Mouse (Mus musculus): Measurements from ENCODE around the gene Clec12b. TPM values are rescaled to one million over a fixed set of nuclear protein-coding genes. Genes with fewer than 3 reads are reported as not detected.

Clec12b gene
- polyA plus RNA-seq, 1 experiment = not detected

DNA sequence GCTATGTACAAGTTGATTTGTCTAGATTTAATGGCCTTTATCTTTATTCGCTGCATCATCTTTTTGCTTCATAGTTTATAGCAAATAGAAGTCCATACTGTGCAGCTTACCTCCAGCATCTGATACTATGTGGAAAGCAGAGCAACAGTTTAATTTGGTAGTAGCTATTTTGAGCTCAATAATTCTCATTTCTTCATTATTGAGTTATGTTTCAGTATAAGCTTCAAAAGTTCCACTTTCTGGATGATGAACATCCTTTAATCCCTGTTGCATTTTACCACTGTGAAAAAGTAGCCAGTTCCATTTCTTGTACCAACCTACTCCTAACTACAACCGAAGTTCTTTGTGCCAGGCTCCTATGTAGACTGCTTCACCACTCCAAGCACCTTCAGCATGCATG, 22.9 kb upstream of the Clec12b start, which contains the start of gene Clec9a:
Gene Clec9a, plus strand, starts transcription at position 301 of the 400 bp plus-strand sequence.
- Histone ChIP-seq H3K4me2 (ENCODE audit: low read depth) (no peak within 1 kb of the TSS), H3K4me3 (no peak within 1 kb of the TSS), H3K36me3 (ENCODE audit: control insufficient read depth, insufficient read depth) (no peaks in the 10 kb centered on the region), H3K27me3 (ENCODE audit: control insufficient read depth, insufficient read depth, insufficient read length) (no peaks in the 10 kb centered on the region), H3K79me2 (ENCODE audit: control insufficient read depth, insufficient read depth) (no peaks in the 10 kb centered on the region), H3ac (ENCODE audit: control insufficient read depth, insufficient read length) (no peak within 1 kb of the TSS)
- TF ChIP-seq TCF3 (IDR thresholded peaks at IDR 0.05; ENCODE audit: insufficient read length, low read depth) = no peak
- no peak for TF ChIP-seq REST (IDR thresholded peaks at IDR 0.05; ENCODE audit: insufficient read depth, insufficient read length)
- no peak for TF ChIP-seq TCF12 (IDR thresholded peaks at IDR 0.05; ENCODE audit: insufficient read depth, poor library complexity, severe bottlenecking)
- TF ChIP-seq SRF (IDR thresholded peaks at IDR 0.05; ENCODE audit: control insufficient read depth, insufficient read length, low read depth) = no peak
- no peak for TF ChIP-seq POLR2A (IDR thresholded peaks at IDR 0.05; ENCODE audit: insufficient read length, low read depth)
- no peak for TF ChIP-seq E2F4 (IDR thresholded peaks at IDR 0.05; ENCODE audit: insufficient read depth)
- no peak for TF ChIP-seq POLR2AphosphoS2 (IDR thresholded peaks at IDR 0.05; ENCODE audit: insufficient read length, low read depth)
- no peak for TF ChIP-seq MYOD1 (IDR thresholded peaks at IDR 0.05; ENCODE audit: control insufficient read depth in 1 of 3, insufficient read length in 2 of 3, low read depth in 2 of 3)
- TF ChIP-seq USF1 (IDR thresholded peaks at IDR 0.05; ENCODE audit: low read depth) = no peak
- TF ChIP-seq MYOG (IDR thresholded peaks at IDR 0.05; ENCODE audit: control insufficient read depth in 1 of 3, insufficient read depth in 1 of 3, insufficient read length in 2 of 3, low read depth in 2 of 3) = no peak
- no peak for TF ChIP-seq CEBPB (IDR thresholded peaks at IDR 0.05; ENCODE audit: insufficient read depth, poor library complexity, severe bottlenecking)
- TF ChIP-seq MAX (IDR thresholded peaks at IDR 0.05; ENCODE audit: low read depth) = no peak

DNA sequence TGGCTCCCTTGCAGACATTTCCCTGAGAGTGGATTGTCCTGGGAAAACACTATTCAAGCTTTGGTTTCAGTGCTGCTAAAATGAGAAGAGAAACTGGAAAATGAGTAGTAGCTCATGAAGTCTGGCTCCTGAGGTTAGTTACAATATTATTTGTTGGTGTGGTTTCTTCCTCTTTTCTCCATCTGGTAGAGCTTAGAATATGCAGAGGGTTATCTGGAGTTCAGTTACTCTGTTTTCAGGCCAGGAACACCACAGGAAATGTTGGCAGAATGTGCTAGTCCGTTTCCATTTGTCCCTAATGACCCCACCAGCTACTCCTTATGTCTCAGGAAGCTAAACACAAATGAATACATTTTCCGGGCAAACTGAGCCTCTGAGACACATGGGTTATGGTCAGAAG, 21.6 kb upstream of the Clec12b start:
- no peak overlapping the region for H3K4me2 ChIP-seq (ENCODE audit: low read depth)
- no peak for TF ChIP-seq TCF12 (IDR thresholded peaks at IDR 0.05; ENCODE audit: insufficient read depth, poor library complexity, severe bottlenecking)
- no peak for TF ChIP-seq POLR2A (IDR thresholded peaks at IDR 0.05; ENCODE audit: insufficient read length, low read depth)
- no peak for TF ChIP-seq TCF3 (IDR thresholded peaks at IDR 0.05; ENCODE audit: insufficient read length, low read depth)
- TF ChIP-seq REST (IDR thresholded peaks at IDR 0.05; ENCODE audit: insufficient read depth, insufficient read length) = no peak
- TF ChIP-seq CEBPB (IDR thresholded peaks at IDR 0.05; ENCODE audit: insufficient read depth, poor library complexity, severe bottlenecking) = no peak
- no peak for TF ChIP-seq POLR2AphosphoS2 (IDR thresholded peaks at IDR 0.05; ENCODE audit: insufficient read length, low read depth)
- TF ChIP-seq E2F4 (IDR thresholded peaks at IDR 0.05; ENCODE audit: insufficient read depth) = no peak
- no peak for TF ChIP-seq MYOD1 (IDR thresholded peaks at IDR 0.05; ENCODE audit: control insufficient read depth in 1 of 3, insufficient read length in 2 of 3, low read depth in 2 of 3)
- TF ChIP-seq SRF (IDR thresholded peaks at IDR 0.05; ENCODE audit: control insufficient read depth, insufficient read length, low read depth) = no peak
- no peak for TF ChIP-seq MYOG (IDR thresholded peaks at IDR 0.05; ENCODE audit: control insufficient read depth in 1 of 3, insufficient read depth in 1 of 3, insufficient read length in 2 of 3, low read depth in 2 of 3)
- no peak for TF ChIP-seq MAX (IDR thresholded peaks at IDR 0.05; ENCODE audit: low read depth)
- TF ChIP-seq USF1 (IDR thresholded peaks at IDR 0.05; ENCODE audit: low read depth) = no peak
- no peaks in the 10 kb centered on the region for H3K79me2 ChIP-seq (ENCODE audit: control insufficient read depth, insufficient read depth)
- H3K36me3 ChIP-seq (ENCODE audit: control insufficient read depth, insufficient read depth) = no peaks in the 10 kb centered on the region
- no peak overlapping the region for H3ac ChIP-seq (ENCODE audit: control insufficient read depth, insufficient read length)
- H3K27me3 ChIP-seq (ENCODE audit: control insufficient read depth, insufficient read depth, insufficient read length) = no peaks in the 10 kb centered on the region
- H3K4me3 ChIP-seq = no peak overlapping the region

DNA sequence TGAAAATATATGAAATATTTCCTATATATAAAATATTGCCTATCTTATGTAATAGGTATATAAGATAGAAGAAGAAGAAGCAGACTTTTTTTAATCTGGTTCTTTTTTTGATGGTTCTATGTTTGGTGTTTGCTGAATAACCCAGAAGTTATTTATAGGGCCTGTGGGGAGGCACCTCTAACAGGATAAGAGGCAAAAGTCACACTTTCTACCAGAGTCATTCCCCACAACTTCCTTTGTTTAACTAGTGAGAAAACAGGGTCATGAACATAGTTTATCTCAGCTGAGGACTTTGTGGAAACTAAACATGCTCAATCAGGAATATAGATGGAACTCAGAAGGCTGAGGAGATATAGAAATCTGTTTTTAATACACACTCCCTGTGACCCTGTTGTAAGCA, 20.3 kb upstream of the Clec12b start:
- Histone ChIP-seq H3K36me3 (ENCODE audit: control insufficient read depth, insufficient read depth) (no peaks in the 10 kb centered on the region), H3K4me3 (no peak overlapping the region), H3K4me2 (ENCODE audit: low read depth) (no peak overlapping the region), H3K79me2 (ENCODE audit: control insufficient read depth, insufficient read depth) (no peaks in the 10 kb centered on the region), H3ac (ENCODE audit: control insufficient read depth, insufficient read length) (no peak overlapping the region), H3K27me3 (ENCODE audit: control insufficient read depth, insufficient read depth, insufficient read length) (no peaks in the 10 kb centered on the region)
- TF ChIP-seq TCF12 (IDR thresholded peaks at IDR 0.05; ENCODE audit: insufficient read depth, poor library complexity, severe bottlenecking) (no peak), POLR2A (IDR thresholded peaks at IDR 0.05; ENCODE audit: insufficient read length, low read depth) (no peak), TCF3 (IDR thresholded peaks at IDR 0.05; ENCODE audit: insufficient read length, low read depth) (no peak), POLR2AphosphoS2 (IDR thresholded peaks at IDR 0.05; ENCODE audit: insufficient read length, low read depth) (no peak), SRF (IDR thresholded peaks at IDR 0.05; ENCODE audit: control insufficient read depth, insufficient read length, low read depth) (no peak), MYOD1 (IDR thresholded peaks at IDR 0.05; ENCODE audit: control insufficient read depth in 1 of 3, insufficient read length in 2 of 3, low read depth in 2 of 3) (no peak), E2F4 (IDR thresholded peaks at IDR 0.05; ENCODE audit: insufficient read depth) (no peak), MAX (IDR thresholded peaks at IDR 0.05; ENCODE audit: low read depth) (no peak), MYOG (IDR thresholded peaks at IDR 0.05; ENCODE audit: control insufficient read depth in 1 of 3, insufficient read depth in 1 of 3, insufficient read length in 2 of 3, low read depth in 2 of 3) (no peak), USF1 (IDR thresholded peaks at IDR 0.05; ENCODE audit: low read depth) (no peak), REST (IDR thresholded peaks at IDR 0.05; ENCODE audit: insufficient read depth, insufficient read length) (no peak), CEBPB (IDR thresholded peaks at IDR 0.05; ENCODE audit: insufficient read depth, poor library complexity, severe bottlenecking) (no peak)

DNA sequence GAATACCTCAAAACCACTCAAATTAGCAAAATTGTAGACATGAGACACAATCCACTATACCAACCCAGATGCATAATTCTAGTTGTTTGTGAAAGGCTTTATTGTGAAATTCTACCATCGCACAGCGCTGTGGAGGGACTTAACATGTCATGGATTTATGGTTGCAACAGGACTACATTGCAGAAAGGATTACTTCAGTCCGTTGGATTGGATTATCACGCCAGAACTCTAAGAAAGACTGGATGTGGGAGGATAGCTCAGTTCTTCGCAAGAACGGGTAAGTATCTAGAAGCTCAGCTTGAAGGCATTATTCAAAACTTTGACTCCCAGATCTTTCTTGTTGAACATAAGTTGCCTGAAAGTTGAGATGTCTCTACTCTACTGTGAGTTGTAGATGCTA, 17.7 kb upstream of the Clec12b start:
- Histone ChIP-seq H3K4me3 (no peak overlapping the region), H3K36me3 (ENCODE audit: control insufficient read depth, insufficient read depth) (no peaks in the 10 kb centered on the region), H3K27me3 (ENCODE audit: control insufficient read depth, insufficient read depth, insufficient read length) (no peaks in the 10 kb centered on the region), H3K79me2 (ENCODE audit: control insufficient read depth, insufficient read depth) (no peaks in the 10 kb centered on the region), H3K4me2 (ENCODE audit: low read depth) (no peak overlapping the region), H3ac (ENCODE audit: control insufficient read depth, insufficient read length) (no peak overlapping the region)
- TF ChIP-seq POLR2A (IDR thresholded peaks at IDR 0.05; ENCODE audit: insufficient read length, low read depth) (no peak), MYOD1 (IDR thresholded peaks at IDR 0.05; ENCODE audit: control insufficient read depth in 1 of 3, insufficient read length in 2 of 3, low read depth in 2 of 3) (no peak), E2F4 (IDR thresholded peaks at IDR 0.05; ENCODE audit: insufficient read depth) (no peak), POLR2AphosphoS2 (IDR thresholded peaks at IDR 0.05; ENCODE audit: insufficient read length, low read depth) (no peak), REST (IDR thresholded peaks at IDR 0.05; ENCODE audit: insufficient read depth, insufficient read length) (no peak), SRF (IDR thresholded peaks at IDR 0.05; ENCODE audit: control insufficient read depth, insufficient read length, low read depth) (no peak), MYOG (IDR thresholded peaks at IDR 0.05; ENCODE audit: control insufficient read depth in 1 of 3, insufficient read depth in 1 of 3, insufficient read length in 2 of 3, low read depth in 2 of 3) (no peak), TCF12 (IDR thresholded peaks at IDR 0.05; ENCODE audit: insufficient read depth, poor library complexity, severe bottlenecking) (no peak), MAX (IDR thresholded peaks at IDR 0.05; ENCODE audit: low read depth) (no peak), USF1 (IDR thresholded peaks at IDR 0.05; ENCODE audit: low read depth) (no peak), CEBPB (IDR thresholded peaks at IDR 0.05; ENCODE audit: insufficient read depth, poor library complexity, severe bottlenecking) (no peak), TCF3 (IDR thresholded peaks at IDR 0.05; ENCODE audit: insufficient read length, low read depth) (no peak)
